Mouse (Mus musculus) kidney, postnatal 4 days (tissue): ENCODE measurements around the gene Acer1.
"Not testable (repeated sequence)": the region's sequence is repeated elsewhere in the genome, so short reads cannot be mapped to it uniquely, and the experiment has no call there.

Experiments used
- DNase-seq, 2 experiments: peaks; one replicate each; pipeline ENCODE4 v3.0.0; 2021; ENCODE audit warnings: mixed read lengths in 2 of 2

The Acer1 gene

GRCm38 (mm10) chr17:56936731-56937130, 45.2 kb downstream of the Acer1 start:
- no peak for DNase-seq

GRCm38 (mm10) chr17:56935363-56936131, 46.4 kb downstream of the Acer1 start, which contains the start of gene Mllt1:
Gene Mllt1, minus strand, starts transcription at chr17:56935415.
- peak; percentile 99 for DNase-seq

DNA sequence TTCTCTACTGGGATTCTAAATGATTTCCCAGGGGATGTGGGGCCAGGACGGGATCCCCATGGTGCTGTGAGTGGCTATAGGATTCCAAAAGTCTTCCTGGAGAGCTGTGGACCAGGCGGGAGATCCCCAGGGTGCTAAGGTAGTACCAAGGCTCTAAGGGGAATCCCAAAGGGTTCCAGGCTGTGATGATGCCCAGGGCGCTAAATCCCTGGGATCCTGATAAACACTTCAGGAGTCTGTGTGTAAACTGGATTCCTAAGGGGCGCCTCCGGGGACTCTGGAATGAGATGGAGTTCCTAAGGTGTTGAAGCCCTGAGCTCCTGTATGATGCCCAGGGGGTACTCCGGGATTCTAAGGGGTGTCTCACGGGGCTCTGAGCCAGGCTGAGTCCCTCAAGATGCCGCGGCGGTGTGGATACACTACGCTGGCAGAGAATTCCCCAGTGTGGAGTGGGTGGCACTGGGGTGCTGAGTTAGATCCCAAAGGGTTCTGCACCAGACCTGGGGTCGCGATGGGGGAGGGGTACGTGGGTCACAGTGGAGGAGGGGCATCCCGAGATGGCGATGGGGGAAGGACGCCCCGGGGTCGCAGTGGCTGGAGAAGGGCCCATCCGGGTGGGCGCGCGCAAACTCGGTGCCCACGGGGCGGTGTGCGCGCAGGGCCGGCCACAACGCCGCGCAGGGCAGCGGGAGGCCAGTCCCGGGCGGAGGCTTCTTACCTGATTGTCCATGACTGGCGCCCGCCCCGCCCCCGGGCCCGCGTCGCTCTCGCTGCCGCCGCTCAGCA, 47.2 kb downstream of the Acer1 start:
- DNase-seq, result no peak

DNA sequence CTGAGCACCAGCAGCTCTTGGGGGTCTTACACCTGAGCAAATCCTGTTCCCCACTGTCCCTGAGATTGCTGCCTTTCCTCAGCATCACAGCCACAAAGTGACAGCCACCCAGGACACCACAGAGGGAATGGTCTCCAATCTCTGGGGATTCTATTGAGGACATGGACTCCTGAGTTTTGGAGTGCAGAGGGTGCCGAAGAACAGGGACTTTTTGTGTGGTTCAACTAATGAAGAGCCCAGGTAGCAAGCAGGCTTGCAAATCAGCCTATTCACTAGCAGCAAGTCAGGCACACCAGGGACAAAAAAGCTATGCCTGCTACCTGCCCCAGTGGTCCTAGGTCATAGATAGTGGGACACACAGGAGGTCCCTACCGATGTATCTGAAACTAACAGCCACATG, 48.5 kb downstream of the Acer1 start:
- no peak for DNase-seq

DNA sequence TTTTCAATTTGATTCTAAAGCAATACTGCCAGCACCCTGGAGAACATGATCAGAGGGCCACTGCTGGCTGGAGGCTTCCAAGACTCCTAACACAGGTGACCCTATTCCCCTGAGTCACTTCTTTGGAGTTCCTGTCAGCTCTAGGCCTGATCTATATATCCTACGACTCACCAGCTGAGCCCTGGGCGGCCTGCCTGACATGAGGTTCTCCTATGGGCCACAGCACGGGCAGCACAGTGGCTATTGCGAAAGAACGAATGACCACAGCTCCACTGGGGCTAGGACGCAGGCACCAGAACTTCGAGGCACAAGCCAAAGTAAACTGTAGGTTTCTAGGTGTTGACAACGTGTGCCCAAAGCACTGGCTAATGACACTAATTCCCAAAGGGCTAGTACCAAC, 51.9 kb downstream of the Acer1 start:
- DNase-seq, result no peak

DNA sequence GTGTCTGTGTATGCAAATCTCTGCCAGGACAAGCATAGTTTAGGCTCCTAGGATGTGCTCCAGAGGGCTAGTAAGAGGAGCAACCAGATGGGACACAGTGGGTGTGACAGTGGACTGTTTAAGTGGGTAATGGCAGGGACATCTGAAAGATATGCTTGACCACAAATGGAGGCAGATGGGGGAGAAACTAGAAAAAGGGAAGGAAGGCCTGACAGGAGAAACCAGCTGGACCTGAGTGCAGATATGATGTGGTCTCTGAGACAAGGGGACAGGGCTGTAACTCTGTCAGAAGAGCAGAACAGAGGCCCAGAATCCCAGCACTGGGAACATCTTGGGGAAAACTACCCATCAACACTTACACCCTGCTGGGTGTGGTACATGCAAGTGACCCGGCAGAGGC, 52.4 kb downstream of the Acer1 start:
- DNase-seq, result no peak

DNA sequence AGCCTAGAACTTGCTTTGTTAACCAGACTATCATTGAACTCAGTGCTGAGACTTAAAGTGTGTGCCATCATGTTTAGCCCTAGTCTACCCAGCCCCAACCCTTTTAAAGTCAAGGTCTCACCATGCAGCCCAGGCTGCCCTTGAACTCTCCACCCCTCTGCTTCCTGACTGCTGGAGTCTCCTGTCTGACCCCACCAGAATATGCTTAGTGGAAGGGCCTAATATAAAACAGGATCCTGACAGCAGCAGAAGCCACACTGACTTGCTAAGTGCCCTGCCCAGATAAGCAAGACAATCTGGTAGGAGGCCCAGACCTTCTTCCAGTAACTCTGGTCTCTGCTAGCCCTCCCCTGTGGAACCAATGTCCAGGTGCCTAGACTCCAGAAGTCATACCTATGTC, 52.8 kb downstream of the Acer1 start:
- DNase-seq, result no peak

DNA sequence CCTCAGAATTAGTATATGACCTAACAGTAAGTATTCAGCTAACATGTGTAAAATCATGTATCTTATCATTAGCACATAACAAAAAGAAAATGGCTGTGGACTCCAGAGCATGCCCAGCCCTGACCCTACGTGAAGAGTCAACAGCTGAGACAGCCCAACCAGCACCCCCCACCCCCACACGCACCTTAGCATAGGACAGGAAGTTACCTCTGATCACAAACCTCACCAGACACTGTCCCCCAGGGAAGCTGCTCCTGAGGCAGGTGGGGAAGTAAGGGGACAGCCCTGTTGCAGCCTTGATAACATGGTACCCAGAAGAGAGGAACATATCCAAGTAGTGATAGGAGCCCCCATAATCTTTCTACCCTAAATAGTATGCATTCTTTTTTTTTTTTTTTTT, 55.9 kb downstream of the Acer1 start:
- no peak for DNase-seq

DNA sequence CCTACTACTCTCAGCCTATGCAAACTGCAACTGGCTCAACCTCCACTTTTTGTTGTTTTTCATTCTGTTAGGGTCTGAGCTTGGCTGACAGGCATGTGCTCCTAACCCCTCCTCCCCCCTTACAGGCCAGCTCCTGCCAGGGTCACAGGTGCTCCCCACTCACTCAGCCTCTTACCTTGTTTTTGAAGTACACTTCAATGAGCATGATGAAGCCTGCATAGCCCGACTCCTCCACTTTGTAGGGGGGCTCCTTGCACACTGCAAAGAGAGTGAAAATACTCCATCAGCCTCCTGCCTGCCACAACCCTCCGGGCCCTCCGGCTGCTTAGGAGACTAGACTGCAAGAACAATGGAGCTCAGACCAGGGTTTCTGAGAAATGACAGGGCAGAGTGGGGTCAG, 62.2 kb downstream of the Acer1 start:
- no peak for DNase-seq

DNA sequence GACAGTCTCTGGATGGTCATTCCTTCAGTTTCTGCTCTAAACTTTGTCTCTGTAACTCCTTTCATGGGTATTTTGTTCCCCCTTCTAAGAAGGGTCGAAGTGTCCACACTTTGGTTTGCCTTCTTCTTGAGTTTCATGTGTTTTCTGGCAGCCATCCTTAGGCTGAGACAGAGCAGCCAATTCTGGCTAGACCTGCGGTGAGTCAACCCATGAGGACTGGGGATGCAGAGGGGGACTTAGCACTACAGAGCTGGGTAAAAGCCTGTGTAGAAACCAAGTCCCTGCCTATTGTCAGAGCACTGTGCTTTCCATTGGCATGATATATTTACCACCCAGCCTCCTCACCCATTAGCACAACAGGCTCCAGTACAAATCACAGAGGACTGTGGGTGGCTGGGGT, 64.8 kb downstream of the Acer1 start:
- DNase-seq, result no peak

GRCm38 (mm10) chr17:56913444-56913843, 68.5 kb downstream of the Acer1 start:
- DNase-seq, result no peak

GRCm38 (mm10) chr17:56913023-56913422, 68.9 kb downstream of the Acer1 start:
- DNase-seq, result no peak

- DNase-seq, result not testable (repeated sequence)
Observed at GRCm38 (mm10) chr17:56909764-56910163, 72.2 kb downstream of the Acer1 start.

DNA sequence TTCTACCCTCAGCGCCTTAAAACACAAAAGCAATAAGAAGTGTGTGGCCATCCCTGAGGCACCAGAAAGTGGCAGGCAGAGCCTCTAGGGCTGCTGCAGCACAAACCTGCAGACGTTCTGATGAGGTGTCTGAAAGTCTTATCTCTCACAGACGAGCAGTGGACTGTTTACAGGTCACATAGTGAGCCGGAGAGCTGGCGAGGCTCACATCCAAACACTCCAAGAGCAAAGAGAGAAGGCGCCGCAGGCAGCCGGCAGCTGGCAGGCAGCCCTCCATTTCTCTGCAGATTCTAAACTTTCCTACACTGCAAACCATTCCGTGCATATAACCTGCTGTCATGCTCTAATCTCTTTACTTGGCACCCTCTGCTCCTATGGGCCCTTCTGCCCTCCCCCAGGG, 74.0 kb downstream of the Acer1 start:
- no peak for DNase-seq

- peak; percentile 74 to 77 for DNase-seq
Observed at GRCm38 (mm10) chr17:56907096-56907495, 74.8 kb downstream of the Acer1 start.

GRCm38 (mm10) chr17:56906166-56906565, 75.8 kb downstream of the Acer1 start:
- no peak for DNase-seq
